Mouse (Mus musculus): ENCODE measurements at regions not wholly inside any gene's neighbourhood (a gene's known extent, or its start where the extent isn't known, plus 50 kb on each side); places are given as distances from the start of the nearest gene placed in this dataset.

DNA sequence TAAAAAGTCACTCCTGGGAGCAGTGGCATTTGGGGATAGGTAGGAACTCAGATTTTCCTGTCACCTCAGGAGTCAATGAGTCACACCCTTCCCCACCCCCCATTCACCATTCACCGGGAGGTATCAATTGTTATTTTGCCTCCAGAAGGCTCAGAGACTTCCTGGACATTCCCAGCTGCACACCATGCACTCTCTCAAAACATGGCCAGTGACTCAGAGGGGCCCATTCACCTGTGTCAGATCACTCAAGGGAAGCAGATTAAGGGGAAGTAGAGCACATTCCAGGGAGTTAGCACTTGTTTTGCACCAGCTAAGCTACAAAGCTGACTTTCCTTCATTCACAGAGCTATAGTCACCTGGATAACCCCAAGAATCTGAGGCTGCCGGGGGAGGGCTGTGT, 395.2 kb downstream of the Tns3 start:
- no peak overlapping the region for H3K27ac ChIP-seq (ENCODE audit: insufficient read depth, low read length)
- no peaks in the 10 kb centered on the region for H3K4me1 ChIP-seq (ENCODE audit: control insufficient read depth, insufficient read depth, low read length)
- no peak for TF ChIP-seq CTCF (IDR thresholded peaks at IDR 0.05; ENCODE audit: borderline replicate concordance, insufficient read depth, low read length)
- no peak for TF ChIP-seq POLR2A (IDR thresholded peaks at IDR 0.05; ENCODE audit: low read depth, low read length)
- H3K4me3 ChIP-seq (ENCODE audit: insufficient read depth, low read length), result no peak overlapping the region

DNA sequence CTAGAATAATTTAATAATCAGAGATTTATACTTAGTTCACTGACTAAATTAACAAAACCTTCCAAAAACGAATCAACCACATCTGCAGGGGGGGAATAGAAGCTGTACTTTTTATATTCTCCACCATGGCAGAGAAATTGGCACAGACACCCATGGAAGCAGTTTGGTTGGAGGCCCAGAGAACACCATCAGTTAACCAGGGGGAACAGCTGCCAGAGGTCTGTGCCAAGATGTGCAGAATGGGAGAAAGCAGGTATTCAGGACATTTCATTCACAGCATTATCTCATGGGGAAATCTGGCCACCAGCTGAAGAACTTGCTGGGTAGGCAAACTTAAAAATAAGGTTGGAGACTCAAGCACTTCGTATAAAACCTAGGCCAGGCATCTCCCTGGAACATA, 410.3 kb downstream of the Tns3 start:
- Histone ChIP-seq H3K4me1 (ENCODE audit: control insufficient read depth, insufficient read depth, low read length) (no peaks in the 10 kb centered on the region), H3K4me3 (ENCODE audit: insufficient read depth, low read length) (no peak overlapping the region), H3K27ac (ENCODE audit: insufficient read depth, low read length) (no peak overlapping the region)
- TF ChIP-seq POLR2A (IDR thresholded peaks at IDR 0.05; ENCODE audit: low read depth, low read length) (no peak), CTCF (IDR thresholded peaks at IDR 0.05; ENCODE audit: borderline replicate concordance, insufficient read depth, low read length) (no peak)

DNA sequence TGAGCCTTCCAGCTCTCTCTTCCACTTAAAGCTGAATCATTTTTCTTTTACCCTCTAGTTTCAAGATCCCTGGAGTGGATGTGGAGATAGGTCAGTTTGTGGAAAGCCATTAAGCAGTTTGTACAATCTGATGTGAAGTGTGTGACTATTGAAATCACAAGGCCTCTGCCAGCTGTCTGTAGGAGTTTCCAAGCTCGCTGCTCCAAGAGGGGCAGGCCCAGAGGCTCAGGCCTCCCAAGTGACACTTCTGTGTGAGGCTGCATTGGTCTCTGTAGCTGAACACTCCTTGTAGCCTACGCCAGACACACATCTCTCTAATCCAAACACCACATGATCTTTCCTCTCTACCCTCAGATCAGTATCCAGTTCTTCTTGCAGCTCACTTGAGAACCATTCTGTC, 413.0 kb downstream of the Tns3 start:
- TF ChIP-seq CTCF (IDR thresholded peaks at IDR 0.05; ENCODE audit: borderline replicate concordance, insufficient read depth, low read length) (no peak), POLR2A (IDR thresholded peaks at IDR 0.05; ENCODE audit: low read depth, low read length) (no peak)
- H3K4me1 ChIP-seq (ENCODE audit: control insufficient read depth, insufficient read depth, low read length), result peaks cover 4% of the 10 kb centered on the region
- H3K4me3 ChIP-seq (ENCODE audit: insufficient read depth, low read length), result no peak overlapping the region
- no peak overlapping the region for H3K27ac ChIP-seq (ENCODE audit: insufficient read depth, low read length)

DNA sequence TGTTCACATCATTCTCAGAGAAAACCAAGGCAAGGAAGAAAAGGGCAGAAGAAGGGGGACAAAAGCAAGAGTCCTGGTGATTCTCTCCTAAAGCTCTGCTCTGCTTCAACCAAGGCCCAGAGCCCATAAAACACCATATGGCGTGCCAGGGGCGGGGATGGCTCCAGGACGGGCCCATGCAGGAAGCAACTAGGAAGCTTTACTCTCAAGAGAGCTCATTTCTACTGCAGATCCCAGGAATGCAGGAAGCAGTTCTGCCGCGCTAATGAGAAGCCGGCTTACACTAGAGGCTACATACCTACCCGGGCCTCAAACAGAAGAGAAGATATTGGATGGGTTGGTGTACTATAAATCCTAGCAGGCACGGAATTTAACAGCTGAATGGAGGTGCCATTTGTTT, 414.9 kb downstream of the Tns3 start:
- no peak overlapping the region for H3K27ac ChIP-seq (ENCODE audit: insufficient read depth, low read length)
- TF ChIP-seq CTCF (IDR thresholded peaks at IDR 0.05; ENCODE audit: borderline replicate concordance, insufficient read depth, low read length) (no peak), POLR2A (IDR thresholded peaks at IDR 0.05; ENCODE audit: low read depth, low read length) (no peak)
- peaks cover 4% of the 10 kb centered on the region for H3K4me1 ChIP-seq (ENCODE audit: control insufficient read depth, insufficient read depth, low read length)
- no peak overlapping the region for H3K4me3 ChIP-seq (ENCODE audit: insufficient read depth, low read length)

GRCm38 (mm10) chr11:8247535-8247934, 416.8 kb downstream of the Tns3 start:
- no peak overlapping the region for H3K4me3 ChIP-seq (ENCODE audit: insufficient read depth, low read length)
- peaks cover 4% of the 10 kb centered on the region for H3K4me1 ChIP-seq (ENCODE audit: control insufficient read depth, insufficient read depth, low read length)
- TF ChIP-seq POLR2A (IDR thresholded peaks at IDR 0.05; ENCODE audit: low read depth, low read length) (no peak), CTCF (IDR thresholded peaks at IDR 0.05; ENCODE audit: borderline replicate concordance, insufficient read depth, low read length) (no peak)
- H3K27ac ChIP-seq (ENCODE audit: insufficient read depth, low read length), result peak overlapping the region; percentile 2; the same call in 1 of the 2 replicates

DNA sequence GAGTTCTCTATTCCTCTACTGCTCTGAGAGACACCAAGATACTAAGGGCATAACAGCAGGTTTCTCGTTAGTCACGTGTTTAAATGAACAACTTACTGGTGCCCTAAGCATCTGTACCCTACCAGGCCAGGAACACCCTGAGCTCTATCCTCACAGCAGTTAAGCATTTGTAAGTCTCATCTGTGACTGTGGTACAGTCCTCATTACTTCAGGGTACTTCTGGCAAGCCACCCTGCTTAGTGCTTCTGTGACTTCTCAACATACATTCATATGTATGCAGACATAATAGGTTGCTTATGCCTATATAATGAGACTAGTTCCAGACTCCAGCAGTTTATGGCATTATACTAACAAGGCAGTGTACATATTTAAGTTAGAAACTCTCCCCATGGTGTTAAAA, 417.3 kb downstream of the Tns3 start:
- TF ChIP-seq CTCF (IDR thresholded peaks at IDR 0.05; ENCODE audit: borderline replicate concordance, insufficient read depth, low read length), result no peak
- H3K4me3 ChIP-seq (ENCODE audit: insufficient read depth, low read length), result no peak overlapping the region
- peaks cover 4% of the 10 kb centered on the region for H3K4me1 ChIP-seq (ENCODE audit: control insufficient read depth, insufficient read depth, low read length)
- H3K27ac ChIP-seq (ENCODE audit: insufficient read depth, low read length), result peak overlapping the region; percentile 27; the same call in 1 of the 2 replicates

DNA sequence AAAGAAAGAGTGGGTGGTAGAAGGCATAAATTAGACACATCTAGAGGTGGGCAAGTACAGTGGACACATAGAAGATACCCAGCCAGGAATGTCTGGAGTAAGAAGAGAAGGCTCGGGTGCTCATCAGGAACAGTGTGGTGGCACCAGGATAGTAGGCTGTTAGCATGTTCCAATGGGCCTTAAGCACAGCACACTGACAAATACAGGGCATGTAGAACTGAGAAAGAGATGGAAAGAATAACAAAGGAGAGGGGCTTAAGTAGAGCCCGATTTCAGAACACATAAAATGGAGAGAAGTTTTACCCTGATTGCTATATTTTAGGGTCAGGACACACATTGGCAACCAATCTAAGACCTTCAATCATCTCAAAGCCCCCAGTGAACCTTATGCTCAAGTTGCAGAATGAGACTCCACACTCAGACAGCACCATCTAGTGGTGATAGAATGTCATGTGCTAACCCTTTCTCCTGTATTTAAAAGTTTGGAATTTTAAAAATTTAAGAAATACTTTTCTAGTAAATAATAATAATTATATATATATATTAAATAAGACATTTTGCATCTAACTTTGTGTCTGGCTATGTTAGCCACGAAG, 418.8 kb downstream of the Tns3 start:
- Histone ChIP-seq H3K4me1 (ENCODE audit: control insufficient read depth, insufficient read depth, low read length) (peaks cover 4% of the 10 kb centered on the region), H3K4me3 (ENCODE audit: insufficient read depth, low read length) (no peak overlapping the region), H3K27ac (ENCODE audit: insufficient read depth, low read length) (no peak overlapping the region)
- TF ChIP-seq CTCF (IDR thresholded peaks at IDR 0.05; ENCODE audit: borderline replicate concordance, insufficient read depth, low read length) (no peak), POLR2A (IDR thresholded peaks at IDR 0.05; ENCODE audit: low read depth, low read length) (no peak)

GRCm38 (mm10) chr11:8238498-8238897, 425.8 kb downstream of the Tns3 start:
- TF ChIP-seq POLR2A (IDR thresholded peaks at IDR 0.05; ENCODE audit: low read depth, low read length) (no peak), CTCF (IDR thresholded peaks at IDR 0.05; ENCODE audit: borderline replicate concordance, insufficient read depth, low read length) (no peak)
- no peak overlapping the region for H3K27ac ChIP-seq (ENCODE audit: insufficient read depth, low read length)

DNA sequence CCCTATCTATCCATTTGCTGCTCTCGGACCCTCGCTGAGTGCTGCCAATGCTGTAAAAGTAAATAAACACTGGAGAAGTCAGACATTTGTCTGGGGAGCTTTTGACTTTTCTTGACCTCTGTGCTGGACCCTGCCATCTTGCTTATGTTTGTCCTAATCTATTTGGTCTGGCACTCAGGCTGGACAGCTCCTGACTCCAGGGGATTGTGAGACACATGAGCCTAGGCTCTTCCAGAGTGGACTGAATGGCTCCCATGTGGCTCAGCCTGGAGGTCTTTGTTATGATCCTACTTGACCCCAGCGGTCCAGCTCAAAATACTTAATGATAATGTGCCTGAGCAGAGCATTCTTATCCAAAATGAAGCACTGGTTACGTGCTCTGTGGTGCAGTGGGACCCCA, 426.8 kb downstream of the Tns3 start:
- Histone ChIP-seq H3K4me1 (ENCODE audit: control insufficient read depth, insufficient read depth, low read length) (no peaks in the 10 kb centered on the region), H3K4me3 (ENCODE audit: insufficient read depth, low read length) (no peak overlapping the region), H3K27ac (ENCODE audit: insufficient read depth, low read length) (no peak overlapping the region)
- TF ChIP-seq CTCF (IDR thresholded peaks at IDR 0.05; ENCODE audit: borderline replicate concordance, insufficient read depth, low read length) (no peak), POLR2A (IDR thresholded peaks at IDR 0.05; ENCODE audit: low read depth, low read length) (no peak)

More at GRCm38 (mm10) chr11:8238498-8238897, 425.8 kb downstream of the Tns3 start:
- H3K4me1 ChIP-seq (ENCODE audit: control insufficient read depth, insufficient read depth, low read length), result no peaks in the 10 kb centered on the region
- no peak overlapping the region for H3K4me3 ChIP-seq (ENCODE audit: insufficient read depth, low read length)

DNA sequence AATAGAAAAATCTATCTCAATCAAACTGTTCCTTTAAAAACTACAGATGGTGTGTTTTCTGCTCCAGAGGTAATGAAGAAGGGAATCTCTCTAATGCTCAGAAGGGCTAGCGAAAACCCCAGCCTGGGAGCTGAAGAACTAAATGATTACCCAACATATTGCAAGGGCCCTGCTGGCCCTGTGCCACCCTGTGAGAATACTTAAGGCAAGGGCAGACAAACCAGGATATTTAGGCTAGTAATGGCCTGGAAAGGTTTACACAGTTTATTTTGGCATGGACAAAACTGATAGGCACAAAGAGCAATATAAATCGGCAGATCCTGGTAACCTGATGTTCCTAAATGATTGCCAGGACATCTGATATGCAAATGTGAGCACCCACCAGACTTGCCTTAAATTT, 428.3 kb downstream of the Tns3 start:
- Histone ChIP-seq H3K27ac (ENCODE audit: insufficient read depth, low read length) (no peak overlapping the region), H3K4me3 (ENCODE audit: insufficient read depth, low read length) (no peak overlapping the region), H3K4me1 (ENCODE audit: control insufficient read depth, insufficient read depth, low read length) (no peaks in the 10 kb centered on the region)
- TF ChIP-seq CTCF (IDR thresholded peaks at IDR 0.05; ENCODE audit: borderline replicate concordance, insufficient read depth, low read length), result no peak
- TF ChIP-seq POLR2A (IDR thresholded peaks at IDR 0.05; ENCODE audit: low read depth, low read length), result no peak

Measured in embryonic fibroblast, embryonic 13.5 days (primary cell).